Mouse (Mus musculus): Measurements from ENCODE around the gene Gm8374. TPM values are rescaled to one million over a fixed set of nuclear protein-coding genes. Genes with fewer than 3 reads are reported as not detected.
"Not testable (repeated sequence)": the region's sequence is repeated elsewhere in the genome, so short reads cannot be mapped to it uniquely, and the experiment has no call there.

Gm8374 gene
- total RNA-seq (2012; rRNA removed) (not detected in 2 replicates), polyA plus RNA-seq (2012; ENCODE audit: insufficient read depth in 1 of 2, insufficient read length in 2 of 2, low read depth in 1 of 2, low replicate concordance in 2 of 2, missing spikeins in 1 of 2) (not detected)

DNA sequence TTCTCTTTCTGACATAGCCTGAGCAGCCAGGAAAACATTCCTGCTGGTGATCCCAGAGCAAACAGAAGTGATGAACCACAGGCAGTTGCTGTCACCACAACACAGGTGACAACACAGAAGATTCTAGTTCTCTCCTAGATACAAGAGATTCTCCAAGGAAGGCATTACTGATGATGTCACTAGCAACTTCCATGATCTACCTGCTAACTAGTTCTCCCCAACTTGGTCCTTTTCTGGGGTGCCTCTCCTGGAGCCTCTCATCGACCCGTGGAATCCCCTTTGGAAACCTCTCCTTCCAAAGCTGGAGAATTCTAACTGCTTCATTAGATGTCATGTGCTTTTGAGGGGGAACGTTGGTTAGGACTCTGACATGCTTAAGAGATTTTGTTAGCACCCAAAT lies at the start of gene Gm8374:
Gene Gm8374, minus strand, starts transcription at position 101 of the 400 bp plus-strand sequence.
- H3K79me2 ChIP-seq (ENCODE audit: control insufficient read depth, insufficient read depth, low read length, poor library complexity); H3K27ac ChIP-seq (ENCODE audit: control insufficient read depth, low read depth, low read length); H3K4me3 ChIP-seq (ENCODE audit: control insufficient read depth in 1 of 2, insufficient read depth in 1 of 2, low read depth in 2 of 2, low read length in 2 of 2); H3K4me1 ChIP-seq (ENCODE audit: control insufficient read depth in 1 of 2, insufficient read depth in 2 of 2, low read length in 2 of 2); DNase-seq (ENCODE audit: low read depth, low spot score); H3K27me3 ChIP-seq (ENCODE audit: control insufficient read depth in 1 of 2, insufficient read depth in 2 of 2, low read length in 2 of 2); H3K36me3 ChIP-seq (ENCODE audit: control insufficient read depth in 1 of 2, insufficient read depth in 2 of 2, low read length in 2 of 2); H3K9ac ChIP-seq (ENCODE audit: control insufficient read depth, low read depth, low read length, poor library complexity, severe bottlenecking); H3K9me3 ChIP-seq (replicated peaks; ENCODE audit: insufficient read depth, low read length): not testable (repeated sequence)

DNA sequence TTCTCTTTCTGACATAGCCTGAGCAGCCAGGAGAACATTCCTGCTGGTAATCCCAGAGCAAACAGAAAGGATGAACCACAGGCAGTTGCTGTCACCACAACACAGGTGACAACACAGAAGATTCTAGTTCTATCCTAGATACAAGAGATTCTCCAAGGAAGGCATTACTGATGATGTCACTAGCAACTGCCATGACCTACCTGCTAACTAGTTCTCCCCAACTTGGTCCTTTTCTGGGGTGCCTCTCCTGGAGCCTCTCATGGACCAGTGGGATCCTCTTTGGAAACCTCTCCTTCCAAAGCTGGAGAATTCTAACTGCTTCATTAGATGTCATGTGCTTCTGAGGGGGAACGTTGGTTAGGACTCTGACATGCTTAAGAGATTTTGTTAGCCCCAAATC lies 32.6 kb downstream of the Gm8374 start, which contains the start of gene Gm5797:
Gene Gm5797, minus strand, starts transcription at position 101 of the 400 bp plus-strand sequence.
- not testable (repeated sequence) for H3K4me1 ChIP-seq (ENCODE audit: control insufficient read depth in 1 of 2, insufficient read depth in 2 of 2, low read length in 2 of 2); H3K4me3 ChIP-seq (ENCODE audit: control insufficient read depth in 1 of 2, insufficient read depth in 1 of 2, low read depth in 2 of 2, low read length in 2 of 2); H3K36me3 ChIP-seq (ENCODE audit: control insufficient read depth in 1 of 2, insufficient read depth in 2 of 2, low read length in 2 of 2); H3K79me2 ChIP-seq (ENCODE audit: control insufficient read depth, insufficient read depth, low read length, poor library complexity); H3K9ac ChIP-seq (ENCODE audit: control insufficient read depth, low read depth, low read length, poor library complexity, severe bottlenecking); H3K27me3 ChIP-seq (ENCODE audit: control insufficient read depth in 1 of 2, insufficient read depth in 2 of 2, low read length in 2 of 2); H3K27ac ChIP-seq (ENCODE audit: control insufficient read depth, low read depth, low read length); H3K9me3 ChIP-seq (replicated peaks; ENCODE audit: insufficient read depth, low read length); DNase-seq (ENCODE audit: low read depth, low spot score)

DNA sequence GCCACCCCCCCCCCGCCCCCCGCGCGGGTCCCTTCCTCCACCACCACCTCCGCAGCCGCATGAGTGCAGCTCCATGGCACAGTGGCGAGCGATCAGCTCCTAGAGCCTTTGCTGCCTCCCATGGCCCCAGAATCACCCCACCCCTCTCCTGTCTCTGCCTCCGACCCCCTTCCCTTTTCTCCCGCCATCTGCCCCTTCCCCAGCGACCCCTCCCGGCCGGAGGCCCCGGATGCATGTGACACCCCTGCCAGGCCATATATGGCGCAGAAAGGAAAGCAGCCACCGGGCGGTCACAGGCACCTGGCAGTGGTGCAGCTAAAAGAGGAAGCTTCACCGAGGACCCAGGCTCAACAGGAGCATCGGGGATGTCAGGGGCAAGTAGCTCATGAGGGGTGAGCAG lies 49.8 kb downstream of the Gm8374 start:
- not testable (repeated sequence) for H3K36me3 ChIP-seq (ENCODE audit: control insufficient read depth in 1 of 2, insufficient read depth in 2 of 2, low read length in 2 of 2); H3K4me1 ChIP-seq (ENCODE audit: control insufficient read depth in 1 of 2, insufficient read depth in 2 of 2, low read length in 2 of 2); H3K27ac ChIP-seq (ENCODE audit: control insufficient read depth, low read depth, low read length); H3K27me3 ChIP-seq (ENCODE audit: control insufficient read depth in 1 of 2, insufficient read depth in 2 of 2, low read length in 2 of 2); H3K9ac ChIP-seq (ENCODE audit: control insufficient read depth, low read depth, low read length, poor library complexity, severe bottlenecking); H3K4me3 ChIP-seq (ENCODE audit: control insufficient read depth in 1 of 2, insufficient read depth in 1 of 2, low read depth in 2 of 2, low read length in 2 of 2); H3K79me2 ChIP-seq (ENCODE audit: control insufficient read depth, insufficient read depth, low read length, poor library complexity); H3K9me3 ChIP-seq (replicated peaks; ENCODE audit: insufficient read depth, low read length); DNase-seq (ENCODE audit: low read depth, low spot score)

DNA sequence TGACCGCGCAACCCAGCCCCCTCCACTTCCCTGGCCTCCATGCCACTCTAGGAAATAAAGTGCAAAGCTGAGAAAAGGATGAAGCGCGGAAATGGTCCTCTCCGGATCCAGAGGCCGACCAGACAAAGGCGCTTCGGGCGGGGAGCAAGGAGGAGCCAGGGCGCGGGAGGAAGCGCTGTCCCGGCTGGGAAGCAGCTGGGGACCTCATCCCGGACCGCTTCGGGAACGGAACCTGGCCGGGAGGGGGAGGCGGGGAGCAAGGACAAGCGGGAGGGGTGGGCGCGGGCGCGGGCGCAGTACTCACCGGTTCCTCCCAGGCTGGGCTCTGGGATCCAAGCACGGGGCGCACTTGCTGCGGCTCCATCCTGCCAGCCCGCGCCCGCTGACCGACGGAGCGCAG lies 50.3 kb downstream of the Gm8374 start, which contains the start of gene Gm3739:
Gene Gm3739, minus strand, starts transcription at position 389 of the 400 bp plus-strand sequence.
- H3K27ac ChIP-seq (ENCODE audit: control insufficient read depth, low read depth, low read length); H3K9ac ChIP-seq (ENCODE audit: control insufficient read depth, low read depth, low read length, poor library complexity, severe bottlenecking); H3K79me2 ChIP-seq (ENCODE audit: control insufficient read depth, insufficient read depth, low read length, poor library complexity); H3K4me1 ChIP-seq (ENCODE audit: control insufficient read depth in 1 of 2, insufficient read depth in 2 of 2, low read length in 2 of 2); H3K27me3 ChIP-seq (ENCODE audit: control insufficient read depth in 1 of 2, insufficient read depth in 2 of 2, low read length in 2 of 2); DNase-seq (ENCODE audit: low read depth, low spot score); H3K36me3 ChIP-seq (ENCODE audit: control insufficient read depth in 1 of 2, insufficient read depth in 2 of 2, low read length in 2 of 2); H3K4me3 ChIP-seq (ENCODE audit: control insufficient read depth in 1 of 2, insufficient read depth in 1 of 2, low read depth in 2 of 2, low read length in 2 of 2); H3K9me3 ChIP-seq (replicated peaks; ENCODE audit: insufficient read depth, low read length): not testable (repeated sequence)

Other genes starting within 250 kb of the Gm8374 start
- gene Gm6676, start 239.7 kb downstream of the Gm8374 start, total RNA-seq (2012; rRNA removed): not detected in 2 replicates
- not detected for gene Gm6676, start 239.7 kb downstream of the Gm8374 start, polyA plus RNA-seq (2012; ENCODE audit: insufficient read depth in 1 of 2, insufficient read length in 2 of 2, low read depth in 1 of 2, low replicate concordance in 2 of 2, missing spikeins in 1 of 2)
- not detected in 2 replicates for gene Gm3512, start 190.6 kb downstream of the Gm8374 start, total RNA-seq (2012; rRNA removed)
- gene Gm3512, start 190.6 kb downstream of the Gm8374 start, polyA plus RNA-seq (2012; ENCODE audit: insufficient read depth in 1 of 2, insufficient read length in 2 of 2, low read depth in 1 of 2, low replicate concordance in 2 of 2, missing spikeins in 1 of 2): not detected
- not detected in 2 replicates for gene Gm16434, start 170.6 kb downstream of the Gm8374 start, total RNA-seq (2012; rRNA removed)
- not detected for gene Gm16434, start 170.6 kb downstream of the Gm8374 start, polyA plus RNA-seq (2012; ENCODE audit: insufficient read depth in 1 of 2, insufficient read length in 2 of 2, low read depth in 1 of 2, low replicate concordance in 2 of 2, missing spikeins in 1 of 2)
- gene Gm3727, start 100.4 kb downstream of the Gm8374 start, total RNA-seq (2012; rRNA removed): not detected in 2 replicates
- not detected for gene Gm3727, start 100.4 kb downstream of the Gm8374 start, polyA plus RNA-seq (2012; ENCODE audit: insufficient read depth in 1 of 2, insufficient read length in 2 of 2, low read depth in 1 of 2, low replicate concordance in 2 of 2, missing spikeins in 1 of 2)
- not detected in 2 replicates for gene Gm3739, start 50.1 kb downstream of the Gm8374 start, total RNA-seq (2012; rRNA removed)
- not detected for gene Gm3739, start 50.1 kb downstream of the Gm8374 start, polyA plus RNA-seq (2012; ENCODE audit: insufficient read depth in 1 of 2, insufficient read length in 2 of 2, low read depth in 1 of 2, low replicate concordance in 2 of 2, missing spikeins in 1 of 2)
- not detected in 2 replicates for gene Gm5797, start 32.7 kb downstream of the Gm8374 start, total RNA-seq (2012; rRNA removed)
- not detected for gene Gm5797, start 32.7 kb downstream of the Gm8374 start, polyA plus RNA-seq (2012; ENCODE audit: insufficient read depth in 1 of 2, insufficient read length in 2 of 2, low read depth in 1 of 2, low replicate concordance in 2 of 2, missing spikeins in 1 of 2)
- not detected in 2 replicates for gene Gm3755, start 85.8 kb upstream of the Gm8374 start, total RNA-seq (2012; rRNA removed)
- gene Gm3755, start 85.8 kb upstream of the Gm8374 start, polyA plus RNA-seq (2012; ENCODE audit: insufficient read depth in 1 of 2, insufficient read length in 2 of 2, low read depth in 1 of 2, low replicate concordance in 2 of 2, missing spikeins in 1 of 2): not detected
- not detected in 2 replicates for gene Gm3752, start 118.6 kb upstream of the Gm8374 start, total RNA-seq (2012; rRNA removed)
- gene Gm3752, start 118.6 kb upstream of the Gm8374 start, polyA plus RNA-seq (2012; ENCODE audit: insufficient read depth in 1 of 2, insufficient read length in 2 of 2, low read depth in 1 of 2, low replicate concordance in 2 of 2, missing spikeins in 1 of 2): not detected
- gene Gm3558, start 203.4 kb upstream of the Gm8374 start, total RNA-seq (2012; rRNA removed): not detected in 2 replicates
- not detected for gene Gm3558, start 203.4 kb upstream of the Gm8374 start, polyA plus RNA-seq (2012; ENCODE audit: insufficient read depth in 1 of 2, insufficient read length in 2 of 2, low read depth in 1 of 2, low replicate concordance in 2 of 2, missing spikeins in 1 of 2)
- not detected in 2 replicates for gene Gm10338, start 230.5 kb upstream of the Gm8374 start, total RNA-seq (2012; rRNA removed)
- not detected for gene Gm10338, start 230.5 kb upstream of the Gm8374 start, polyA plus RNA-seq (2012; ENCODE audit: insufficient read depth in 1 of 2, insufficient read length in 2 of 2, low read depth in 1 of 2, low replicate concordance in 2 of 2, missing spikeins in 1 of 2)